Mouse (Mus musculus) intestine, embryonic 14.5 days (tissue): ENCODE measurements at regions not wholly inside any gene's neighbourhood (a gene's known extent, or its start where the extent isn't known, plus 50 kb on each side); places are given as distances from the start of the nearest gene placed in this dataset.
A peak's percentile ranks its signal among the peaks of the same experiment; 100 is the strongest.
"Not testable (repeated sequence)": the region's sequence is repeated elsewhere in the genome, so short reads cannot be mapped to it uniquely, and the experiment has no call there.

Source experiments
- ATAC-seq: fragments of 200-750 bp; cut with Nextera tagmentation; replicated peaks from 2 replicates; pipeline ENCODE4 v1.8.0; 2017; ENCODE audit warnings: low read depth, moderate number of reproducible peaks, moderate TSS enrichment, moderate library complexity; ENCODE audit not compliant: low FRiP score, low TSS enrichment
- DNase-seq: peaks from one replicate; pipeline ENCODE4 v3.0.0-alpha.2; 2018; ENCODE audit warnings: low spot score
- H3K27ac ChIP-seq: fragments of 300-500 bp; sonication (generic); 2 replicates; pipeline ENCODE4 v1.5.1; 2014; ENCODE audit warnings: low read depth, mild to moderate bottlenecking, control low read depth
- H3K27me3 ChIP-seq: fragments of 300-500 bp; sonication (generic); replicated peaks from 2 replicates; pipeline ENCODE4 v1.6.1; 2014; ENCODE audit warnings: low read length, control low read depth; ENCODE audit not compliant: control insufficient read depth, insufficient read depth
- H3K36me3 ChIP-seq: fragments of 300-500 bp; sonication (generic); 2 replicates; pipeline ENCODE4 v1.6.1; 2014; ENCODE audit warnings: low read length, control low read depth; ENCODE audit not compliant: control insufficient read depth, insufficient read depth
- H3K4me1 ChIP-seq: fragments of 300-500 bp; sonication (generic); replicated peaks from 2 replicates; pipeline ENCODE4 v1.6.1; 2014; ENCODE audit warnings: low read length, control low read depth, mixed read lengths; ENCODE audit not compliant: control insufficient read depth, insufficient read depth
- H3K4me2 ChIP-seq: fragments of 300-500 bp; sonication (generic); 2 replicates; pipeline ENCODE4 v1.6.1; 2014; ENCODE audit warnings: low read length
- H3K4me3 ChIP-seq: fragments of 300-500 bp; sonication (generic); 2 replicates; pipeline ENCODE4 v1.5.1; 2014; ENCODE audit warnings: low read depth, low read length, control low read depth, mixed read lengths
- H3K9ac ChIP-seq: fragments of 300-500 bp; sonication (generic); 2 replicates; pipeline ENCODE4 v1.6.1; 2014; ENCODE audit warnings: mild to moderate bottlenecking, low read length
- H3K9me3 ChIP-seq: fragments of 300-500 bp; sonication (generic); 2 replicates; pipeline ENCODE4 v1.6.1; 2016; ENCODE audit warnings: low read length, control low read depth; ENCODE audit not compliant: control insufficient read depth
- WGBS: fragments of 180-500 bp; shearing (Covaris S2); extraction: QIAGEN DNeasy Blood & Tissue Kit; methylation state at CpG from one replicate; pipeline ENCODE4 v1.1.7; 2014; 5-methylcytosine and 5-hydroxymethylcytosine counted together

GRCm38 (mm10) chr4:29389282-29389681 lies 576.4 kb downstream of the Epha7 start:
- 88% methylated on average over 1 of the region's 1 CpGs for WGBS
- no peak for ATAC-seq

GRCm38 (mm10) chr4:29390333-29390732 lies 577.4 kb downstream of the Epha7 start:
- no peak overlapping the region for H3K4me2 ChIP-seq
- H3K27me3 ChIP-seq, result no peaks in the 10 kb centered on the region
- H3K36me3 ChIP-seq, result no peaks in the 10 kb centered on the region
- H3K9ac ChIP-seq, result no peak overlapping the region
- ATAC-seq, result no peak
- H3K27ac ChIP-seq, result no peak overlapping the region
- 67% methylated on average over 2 of the region's 2 CpGs for WGBS
- 0 out of 2 replicates have a peak, but pooled peaks cover 7% of the 10 kb centered on the region for H3K9me3 ChIP-seq
- H3K4me1 ChIP-seq, result no peaks in the 10 kb centered on the region
- no peak for DNase-seq
- H3K4me3 ChIP-seq, result no peak overlapping the region

More at GRCm38 (mm10) chr4:29389282-29389681, 576.4 kb downstream of the Epha7 start:
- Histone ChIP-seq H3K9ac (no peak overlapping the region), H3K27me3 (no peaks in the 10 kb centered on the region), H3K27ac (no peak overlapping the region), H3K4me3 (no peak overlapping the region), H3K9me3 (0 out of 2 replicates have a peak, but pooled peaks cover 7% of the 10 kb centered on the region), H3K4me1 (no peaks in the 10 kb centered on the region), H3K4me2 (no peak overlapping the region), H3K36me3 (no peaks in the 10 kb centered on the region)
- DNase-seq, result no peak

- Histone ChIP-seq H3K27ac (no peak overlapping the region), H3K27me3 (no peaks in the 10 kb centered on the region), H3K36me3 (no peaks in the 10 kb centered on the region), H3K9ac (no peak overlapping the region), H3K4me2 (no peak overlapping the region), H3K4me1 (no peaks in the 10 kb centered on the region), H3K4me3 (no peak overlapping the region), H3K9me3 (no peaks in the 10 kb centered on the region)
- 91% methylated on average over 3 of the region's 3 CpGs for WGBS
- DNase-seq (no peak), ATAC-seq (no peak)
Observed at GRCm38 (mm10) chr4:29402143-29402542, 589.2 kb downstream of the Epha7 start.

- ATAC-seq, result no peak
Observed at GRCm38 (mm10) chr4:29414616-29415015, 601.7 kb downstream of the Epha7 start.

GRCm38 (mm10) chr4:29420198-29420792 lies 607.4 kb downstream of the Epha7 start:
- no peaks in the 10 kb centered on the region for H3K9me3 ChIP-seq

More at GRCm38 (mm10) chr4:29414616-29415015, 601.7 kb downstream of the Epha7 start:
- Histone ChIP-seq H3K27ac (no peak overlapping the region), H3K4me1 (no peaks in the 10 kb centered on the region), H3K9me3 (no peaks in the 10 kb centered on the region), H3K9ac (no peak overlapping the region), H3K27me3 (no peaks in the 10 kb centered on the region), H3K36me3 (no peaks in the 10 kb centered on the region), H3K4me2 (no peak overlapping the region), H3K4me3 (no peak overlapping the region)
- DNase-seq, result no peak
- WGBS, result 90% methylated on average over 8 of the region's 8 CpGs

GRCm38 (mm10) chr4:29431493-29431892 lies 618.6 kb downstream of the Epha7 start:
- not testable (repeated sequence) for H3K4me2 ChIP-seq, H3K9me3 ChIP-seq, H3K4me3 ChIP-seq, H3K9ac ChIP-seq, H3K4me1 ChIP-seq, H3K27ac ChIP-seq, H3K36me3 ChIP-seq, DNase-seq, ATAC-seq, H3K27me3 ChIP-seq
- WGBS, result 65% methylated on average over 4 of the region's 4 CpGs

More at GRCm38 (mm10) chr4:29420198-29420792, 607.4 kb downstream of the Epha7 start:
- Histone ChIP-seq H3K27me3 (no peaks in the 10 kb centered on the region), H3K27ac (no peak overlapping the region), H3K4me3 (no peak overlapping the region), H3K4me2 (no peak overlapping the region), H3K9ac (no peak overlapping the region), H3K36me3 (no peaks in the 10 kb centered on the region), H3K4me1 (no peaks in the 10 kb centered on the region)
- WGBS, result 64% methylated on average over 2 of the region's 2 CpGs
- DNase-seq, result no peak
- ATAC-seq, result peak; percentile 86; the same call in 1 of the 2 replicates

- no peak overlapping the region for H3K4me3 ChIP-seq
- no peak overlapping the region for H3K4me2 ChIP-seq
- no peak overlapping the region for H3K27ac ChIP-seq
- no peak for DNase-seq
- no peak overlapping the region for H3K9ac ChIP-seq
- H3K9me3 ChIP-seq, result no peaks in the 10 kb centered on the region
- no peaks in the 10 kb centered on the region for H3K36me3 ChIP-seq
- H3K27me3 ChIP-seq, result no peaks in the 10 kb centered on the region
- ATAC-seq, result no peak
- H3K4me1 ChIP-seq, result no peaks in the 10 kb centered on the region
- 75% methylated on average over 5 of the region's 5 CpGs for WGBS
Observed at GRCm38 (mm10) chr4:29463329-29463728, 650.4 kb downstream of the Epha7 start.

- H3K27me3 ChIP-seq, result no peaks in the 10 kb centered on the region
- 60% methylated on average over 2 of the region's 2 CpGs for WGBS
- H3K27ac ChIP-seq, result no peak overlapping the region
- ATAC-seq (no peak), DNase-seq (no peak)
- H3K4me1 ChIP-seq, result no peaks in the 10 kb centered on the region
- no peak overlapping the region for H3K4me2 ChIP-seq
- no peaks in the 10 kb centered on the region for H3K9me3 ChIP-seq
- no peak overlapping the region for H3K9ac ChIP-seq
- no peak overlapping the region for H3K4me3 ChIP-seq
- no peaks in the 10 kb centered on the region for H3K36me3 ChIP-seq
Observed at GRCm38 (mm10) chr4:29466315-29466714, 653.4 kb downstream of the Epha7 start.

GRCm38 (mm10) chr4:29480384-29481092 lies 667.6 kb downstream of the Epha7 start:
- H3K4me3 ChIP-seq, result no peak overlapping the region
- H3K4me1 ChIP-seq, result no peaks in the 10 kb centered on the region
- H3K9ac ChIP-seq, result no peak overlapping the region
- H3K27me3 ChIP-seq, result no peaks in the 10 kb centered on the region
- no peak for DNase-seq
- no peak for ATAC-seq
- WGBS, result 42% methylated on average over 2 of the region's 2 CpGs
- no peaks in the 10 kb centered on the region for H3K9me3 ChIP-seq
- H3K36me3 ChIP-seq, result no peaks in the 10 kb centered on the region
- H3K4me2 ChIP-seq, result no peak overlapping the region
- H3K27ac ChIP-seq, result no peak overlapping the region
